Comparison of ENCODE assay signal across 8 mouse cellular contexts in the genomic region with DNA sequence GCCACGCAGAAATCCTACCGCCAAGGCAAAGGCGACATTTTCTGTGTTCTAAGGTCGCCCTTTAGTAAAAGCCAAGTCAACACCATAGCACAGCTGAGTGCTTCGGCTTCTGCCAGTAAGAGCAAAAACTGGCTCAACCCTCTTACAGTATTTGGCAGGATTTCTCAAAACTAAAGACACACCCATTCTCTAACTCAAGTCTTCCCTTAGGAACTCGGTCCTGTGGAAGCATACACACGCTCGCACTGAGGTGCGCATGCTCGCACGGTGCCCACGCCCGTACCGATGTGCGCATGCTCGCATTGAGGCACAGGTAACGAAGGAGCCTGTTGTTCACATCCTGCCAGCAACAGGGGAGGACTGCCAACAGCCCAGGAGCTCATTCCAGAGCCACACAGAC. TPM values are rescaled to one million over a fixed set of nuclear protein-coding genes. Genes with fewer than 3 reads are reported as not detected.
DNase-seq lines count a peak whose midpoint lies in the region; ATAC-seq lines count a peak whose summit lies in the region.

No protein-coding gene starts in this region.

- no peaks in the 10 kb centered on the region for H3K9me3 ChIP-seq in midbrain, embryonic 10.5 days (replicated peaks)
- no peaks in the 10 kb centered on the region for H3K9me3 ChIP-seq in midbrain, embryonic 14.5 days (ENCODE audit: control insufficient read depth, low read length)

- no peak overlapping the region for H3K4me3 ChIP-seq in midbrain, embryonic 10.5 days
- H3K4me3 ChIP-seq in midbrain, embryonic 14.5 days (replicated peaks; ENCODE audit: low read depth, low read length), result no peak overlapping the region

- no peak overlapping the region for H3K4me2 ChIP-seq in midbrain, embryonic 14.5 days (ENCODE audit: low read length)

- 93% methylated on average over 17 of the region's 17 CpGs for WGBS in midbrain, embryonic 10.5 days
- WGBS in midbrain, embryonic 14.5 days, result 92% methylated on average over 17 of the region's 17 CpGs

- H3K27ac ChIP-seq in midbrain, embryonic 10.5 days (replicated peaks), result 0 out of 2 replicates have a peak overlapping the region, but pooled peaks have one; percentile 1
- H3K27ac ChIP-seq in midbrain, embryonic 14.5 days (replicated peaks; ENCODE audit: low read depth, low read length), result no peak overlapping the region

- intact Hi-C loops in left cerebral cortex, postnatal 36 days (cut with DNase I), result no loop called here

- ATAC-seq in midbrain, embryonic 14.5 days (ENCODE audit: low FRiP score, low TSS enrichment), result no peak

- H3K9ac ChIP-seq in midbrain, embryonic 14.5 days (replicated peaks; ENCODE audit: low read length), result no peak overlapping the region

- no peaks in the 10 kb centered on the region; the same call in 1 of the 2 replicates for H3K27me3 ChIP-seq in midbrain, embryonic 10.5 days (ENCODE audit: low read depth, poor library complexity, severe bottlenecking)
- no peaks in the 10 kb centered on the region for H3K27me3 ChIP-seq in midbrain, embryonic 14.5 days (ENCODE audit: control insufficient read depth, insufficient read depth, low read length)

- no peaks in the 10 kb centered on the region for H3K36me3 ChIP-seq in midbrain, embryonic 10.5 days
- H3K36me3 ChIP-seq in midbrain, embryonic 14.5 days (ENCODE audit: control insufficient read depth, insufficient read depth, low read length), result no peaks in the 10 kb centered on the region

- no peak for DNase-seq in midbrain, embryonic 10.5 days (ENCODE audit: low spot score)
- no peak for DNase-seq in midbrain, embryonic 14.5 days
- DNase-seq in cerebellum, adult 11-12 months, result peak; percentile 96
- DNase-seq in gastrocnemius, postnatal 25 days, result peak; percentile 61
- peak; percentile 54 to 72 for DNase-seq in left cerebral cortex, postnatal 36 days (ENCODE audit: low spot score in 2 of 2)
- peak; percentile 36 to 53 for DNase-seq in right cerebral cortex, postnatal 36 days (ENCODE audit: low spot score in 2 of 2)
- no peak for DNase-seq in urinary bladder, postnatal 4 days (ENCODE audit: low spot score in 2 of 2)
- no peak for DNase-seq in spleen, postnatal 4 days (ENCODE audit: low spot score in 2 of 2)

- peaks cover 28% of the 10 kb centered on the region for H3K4me1 ChIP-seq in midbrain, embryonic 10.5 days
- no peaks in the 10 kb centered on the region for H3K4me1 ChIP-seq in midbrain, embryonic 14.5 days (ENCODE audit: control insufficient read depth, insufficient read depth, low read length)

RNA-seq across cellular contexts. Expression of a gene that starts 20.5 kb away (rescaled TPM):
- polyA plus RNA-seq in midbrain, embryonic 10.5 days (2016; fragmentation: Nextera tagmentation; extraction: Ambion mirVana), result 30.6 and 35.9 TPM in 2 replicates
- 20.4 and 35.7 TPM in 2 replicates for polyA plus RNA-seq in midbrain, embryonic 14.5 days (2014; fragmentation: Nextera tagmentation; extraction: Ambion mirVana)
- 10 to 100 TPM; 18.5 to 19.7 TPM for total RNA-seq in gastrocnemius, postnatal 25 days (2021)
- total RNA-seq in left cerebral cortex, postnatal 36 days (2021), result 10 to 100 TPM; 18.1 to 23.1 TPM

Comparison
In these comparisons a context has a peak if more than half of its experiments do, and no peak if none do; other contexts are left out.
1. DNase-seq: peak in cerebellum, adult 11-12 months (single experiment), gastrocnemius, postnatal 25 days (single experiment), left cerebral cortex, postnatal 36 days (2 of 2) and right cerebral cortex, postnatal 36 days (2 of 2); none in midbrain, embryonic 10.5 days (single experiment), midbrain, embryonic 14.5 days (single experiment), urinary bladder, postnatal 4 days (0 of 2) and spleen, postnatal 4 days (0 of 2).